Mouse (Mus musculus): ENCODE measurements at regions not wholly inside any gene's neighbourhood (a gene's known extent, or its start where the extent isn't known, plus 50 kb on each side); places are given as distances from the start of the nearest gene placed in this dataset.
A peak's percentile ranks its signal among the peaks of the same experiment; 100 is the strongest.

DNA sequence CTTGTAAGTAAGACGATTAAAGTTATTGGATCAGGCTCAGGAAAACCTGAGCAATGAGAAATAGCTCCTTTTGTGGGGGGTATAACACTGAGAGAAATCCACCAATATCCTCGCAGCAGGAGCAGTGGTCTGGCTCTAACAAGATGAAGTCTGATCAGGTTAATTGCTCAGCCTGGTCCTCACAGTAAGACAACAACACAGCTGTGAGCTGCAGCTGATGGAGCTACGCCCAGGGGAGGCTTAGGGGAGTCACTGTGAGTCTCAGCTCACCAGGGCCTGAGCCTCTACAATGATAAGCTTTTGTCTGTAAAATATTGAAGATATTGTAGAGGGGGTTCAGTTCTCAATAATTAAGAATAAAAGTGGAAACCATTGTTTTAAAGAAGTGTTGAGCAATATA lies 95.3 kb upstream of the Agap1 start:
- intact Hi-C loops (cut with DNase I), result no loop called here
- DNase-seq (ENCODE audit: low spot score in 2 of 2), result no peak

DNA sequence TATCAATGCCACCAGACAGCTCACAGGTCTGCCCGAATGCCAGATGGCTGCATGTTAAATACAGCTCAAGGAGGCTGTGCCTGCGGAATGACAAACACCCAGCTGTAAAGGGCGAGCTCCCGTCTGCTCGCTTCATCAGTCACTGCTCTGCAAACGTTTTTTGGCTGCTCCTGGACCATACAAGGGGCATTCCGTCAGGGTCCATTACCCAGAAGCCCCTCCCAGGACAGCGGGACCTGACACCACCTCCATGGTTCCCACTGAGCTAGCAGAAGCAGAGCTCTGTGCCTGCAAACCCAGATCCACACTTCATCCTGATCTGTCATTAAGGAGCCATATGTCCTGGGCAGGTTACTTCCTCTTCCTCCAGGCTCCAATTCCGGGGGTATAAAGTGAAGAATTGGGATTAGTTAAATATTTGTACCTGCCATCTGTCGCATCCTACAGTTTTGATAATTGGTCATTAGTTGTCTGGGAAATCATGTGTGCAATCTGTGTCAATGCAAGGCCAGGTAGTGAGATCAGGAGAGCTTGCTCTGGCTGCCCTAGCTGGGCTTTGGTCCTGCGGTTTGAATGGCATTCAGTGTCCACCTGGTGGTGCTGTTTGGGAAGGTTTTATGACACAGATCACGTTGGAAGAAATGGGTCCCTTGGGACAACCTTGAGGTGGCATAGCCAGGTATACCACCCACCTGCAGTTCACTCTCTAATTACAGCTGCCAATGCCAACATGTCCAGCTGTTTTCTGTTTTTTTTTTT lies 89.9 kb upstream of the Agap1 start:
- DNase-seq (ENCODE audit: low spot score in 2 of 2), result no peak
- intact Hi-C loops (cut with DNase I), result no loop called here

DNA sequence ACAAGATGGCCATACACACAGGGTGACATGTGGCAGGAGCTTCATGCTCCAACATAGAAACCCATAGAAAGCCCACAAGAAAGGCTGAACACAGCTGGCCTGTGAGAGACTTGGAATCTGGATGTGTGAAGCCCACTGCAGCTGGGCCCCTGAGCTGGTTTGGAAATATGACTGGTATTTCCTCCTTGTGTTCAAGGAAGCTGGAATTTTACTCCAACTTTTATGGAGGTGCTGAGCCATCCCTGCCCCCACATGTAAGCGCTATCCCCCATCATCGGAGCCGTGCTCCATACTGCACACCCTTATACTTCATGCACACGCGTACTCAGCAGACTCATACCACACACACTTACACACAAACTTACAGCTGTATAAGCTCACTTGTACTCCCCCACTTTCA lies 87.7 kb upstream of the Agap1 start:
- no peak for DNase-seq (ENCODE audit: low spot score in 2 of 2)
- intact Hi-C loops (cut with DNase I), result no loop called here

DNA sequence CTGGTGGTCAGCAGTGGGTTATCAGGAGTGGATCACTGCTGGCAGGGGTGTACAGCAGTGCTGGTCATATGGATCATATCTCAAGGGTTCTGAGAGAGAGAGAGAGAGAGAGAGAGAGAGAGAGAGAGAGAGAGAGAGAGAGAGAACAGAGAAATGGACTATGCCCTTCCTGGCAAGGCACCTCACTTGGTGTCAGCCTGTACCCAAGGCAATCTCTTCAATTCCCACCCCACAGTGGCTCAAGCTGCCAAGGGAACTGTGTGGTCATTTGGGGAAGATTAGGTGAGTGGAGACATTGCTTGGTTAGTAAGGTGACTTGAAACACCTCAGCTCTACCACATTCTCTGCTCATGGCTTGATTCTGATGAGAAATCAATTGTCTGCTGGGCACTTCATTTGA lies 80.8 kb upstream of the Agap1 start:
- intact Hi-C loops (cut with DNase I), result no loop called here

DNA sequence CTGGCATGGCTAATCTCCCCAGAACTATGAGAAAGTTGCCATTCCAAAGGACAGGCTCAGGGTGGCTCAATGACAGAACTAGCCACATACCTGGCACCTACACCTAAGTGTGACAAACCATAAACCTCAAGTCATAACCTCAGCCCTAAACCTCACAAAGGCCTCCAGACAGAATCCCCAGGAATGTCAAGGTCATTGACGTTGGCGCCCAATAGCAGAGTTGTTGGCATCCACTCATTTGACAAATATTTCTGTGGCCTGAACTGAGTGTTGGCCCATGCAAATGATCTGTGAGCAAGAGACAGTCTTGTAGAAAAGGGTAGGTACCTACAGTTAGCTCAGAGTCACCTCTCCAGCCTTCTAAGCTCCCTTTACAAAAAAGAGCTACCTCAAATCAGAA lies 80.3 kb upstream of the Agap1 start:
- DNase-seq (ENCODE audit: low spot score in 2 of 2), result no peak

More for the DNA sequence above, 80.8 kb upstream of the Agap1 start:
- DNase-seq (ENCODE audit: low spot score in 2 of 2), result no peak

DNA sequence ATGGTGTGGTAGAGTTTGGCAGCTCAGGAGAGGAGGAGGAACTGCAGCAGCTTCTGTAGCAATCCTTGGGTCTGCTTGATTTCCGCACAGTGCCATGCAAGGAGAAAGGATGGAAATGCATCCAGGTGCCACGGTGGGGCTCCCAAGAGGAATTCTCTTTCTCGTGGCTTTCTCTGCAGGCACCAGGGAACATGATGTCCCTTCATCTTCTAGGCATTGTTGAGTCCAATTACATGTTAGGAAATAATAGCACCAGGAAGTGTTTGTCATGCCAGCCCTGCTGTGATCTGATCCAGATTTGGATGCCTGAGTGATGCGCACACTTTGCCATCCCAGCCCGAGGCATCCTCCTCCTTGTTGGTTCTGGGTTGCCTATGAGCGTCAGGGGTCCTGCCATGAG lies 72.6 kb upstream of the Agap1 start:
- intact Hi-C loops (cut with DNase I), result no loop called here
- no peak for DNase-seq (ENCODE audit: low spot score in 2 of 2)

More for the DNA sequence above, 80.3 kb upstream of the Agap1 start:
- intact Hi-C loops (cut with DNase I), result no loop called here

DNA sequence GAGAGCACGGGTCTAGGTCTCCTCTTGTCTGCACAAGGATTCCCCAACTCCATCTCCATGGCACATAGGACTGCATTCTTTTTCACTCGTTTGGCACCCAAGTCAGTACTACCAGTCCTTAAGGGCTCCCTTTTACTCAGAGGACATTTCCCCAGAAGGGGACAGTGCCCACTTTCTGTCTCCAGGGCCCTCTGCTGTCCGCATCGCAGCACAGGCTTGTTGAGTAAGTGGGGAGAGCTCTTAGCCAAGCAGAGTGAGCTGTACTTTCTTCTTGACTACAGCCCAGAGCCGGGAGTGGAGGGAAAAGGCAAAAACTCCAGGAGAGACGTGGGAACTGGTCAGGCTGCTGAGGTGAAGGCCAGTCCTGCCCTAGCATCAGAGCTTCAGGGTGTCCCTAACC lies 69.5 kb upstream of the Agap1 start:
- intact Hi-C loops (cut with DNase I), result no loop called here
- no peak for DNase-seq (ENCODE audit: low spot score in 2 of 2)

DNA sequence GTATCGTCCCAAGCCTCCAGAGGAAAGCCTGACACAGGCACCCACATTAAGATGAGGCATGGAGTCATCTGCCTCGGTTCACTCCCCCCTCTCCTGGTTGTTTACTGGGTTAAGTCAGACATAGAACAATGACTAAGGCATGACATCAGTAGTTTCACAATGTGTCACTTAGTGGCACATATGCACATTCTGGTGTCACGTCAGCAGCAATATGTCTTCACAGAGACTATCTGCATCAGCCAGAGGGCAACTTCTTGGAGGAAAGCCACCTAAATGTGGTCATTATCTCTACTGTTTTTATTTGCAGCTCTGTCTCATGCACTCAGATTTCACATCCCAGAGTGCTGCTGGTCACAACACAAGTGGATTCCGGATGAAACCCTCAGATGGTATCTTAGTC lies 61.9 kb upstream of the Agap1 start:
- intact Hi-C loops (cut with DNase I), result no loop called here
- DNase-seq (ENCODE audit: low spot score in 2 of 2), result no peak

DNA sequence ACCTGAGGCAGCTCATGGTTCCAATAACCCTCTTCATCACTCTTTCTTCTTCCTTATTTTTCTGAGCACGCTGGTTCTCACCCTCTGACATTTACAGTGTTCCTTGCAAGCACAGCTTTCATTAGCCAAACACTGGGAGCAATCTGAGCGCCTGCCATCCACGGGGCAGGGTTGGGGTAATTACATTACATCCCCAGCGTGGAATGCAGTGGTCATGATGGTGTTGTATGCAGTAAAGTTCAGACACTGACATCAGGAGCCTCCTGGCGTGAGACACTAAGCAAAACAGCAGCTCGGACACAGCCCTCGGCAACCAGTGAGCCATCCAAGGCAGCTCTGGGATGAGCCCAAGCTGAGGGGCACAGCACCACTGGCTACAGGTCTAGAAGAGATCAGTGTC lies 60.1 kb upstream of the Agap1 start:
- intact Hi-C loops (cut with DNase I), result no loop called here
- no peak for DNase-seq (ENCODE audit: low spot score in 2 of 2)

DNA sequence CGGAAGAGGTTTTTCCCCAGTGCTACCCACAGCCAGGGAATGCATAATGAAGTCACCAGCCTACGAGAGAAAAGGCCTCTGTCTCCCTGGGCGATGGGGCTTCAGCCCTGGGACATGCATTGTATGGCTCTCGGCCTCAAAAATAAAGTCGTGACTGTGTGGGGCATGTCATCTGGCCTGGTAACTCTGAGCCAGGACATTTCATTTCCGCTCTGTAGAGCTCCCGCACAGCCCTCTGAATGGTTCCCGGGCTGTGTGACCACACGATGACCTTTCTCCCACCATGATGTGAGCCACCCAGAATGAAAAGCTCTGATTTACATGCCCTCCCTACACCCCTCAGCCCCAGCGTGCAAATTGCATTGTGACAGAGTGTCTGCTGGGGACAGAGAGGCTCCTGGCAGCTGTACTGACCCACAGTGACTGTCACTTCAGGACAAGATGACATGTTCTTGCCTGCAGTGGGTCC lies 53.8 kb upstream of the Agap1 start:
- intact Hi-C loops (cut with DNase I), result no loop called here
- peak in 1 of 2 experiments; percentile 6 for DNase-seq (ENCODE audit: low spot score in 2 of 2)

DNA sequence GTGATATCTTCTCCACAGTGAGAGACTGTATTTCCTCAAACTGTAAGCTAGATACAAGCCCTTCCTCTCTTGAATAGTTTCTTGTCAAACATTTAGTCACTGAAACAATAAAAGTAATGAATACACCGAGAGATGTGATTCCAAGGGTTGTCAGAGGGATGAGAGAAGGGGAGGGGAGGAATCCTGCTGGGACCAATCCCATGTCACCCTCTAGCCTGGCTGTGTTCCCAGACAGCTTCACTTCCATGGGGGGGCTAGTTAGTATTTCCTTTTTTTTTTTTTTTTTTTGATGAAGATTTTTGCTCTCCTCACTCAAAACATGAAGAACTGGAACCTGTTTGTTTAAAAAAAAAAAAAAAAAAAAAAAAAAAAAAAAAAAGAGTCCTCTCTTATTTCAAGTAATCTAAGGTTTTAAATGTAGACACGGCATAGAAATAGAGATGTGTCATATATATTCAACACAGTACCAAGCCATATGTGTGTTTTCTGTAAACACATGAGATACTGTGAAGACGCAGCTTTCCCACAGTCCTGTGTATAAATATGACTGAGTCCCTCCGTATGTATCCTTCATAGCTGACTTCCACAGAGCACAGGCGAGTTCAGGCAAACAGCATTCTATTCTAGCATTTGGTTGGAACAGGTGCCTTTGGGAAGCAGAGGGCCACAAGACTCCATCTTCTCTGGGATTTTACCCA lies 51.9 kb upstream of the Agap1 start:
- no peak for DNase-seq (ENCODE audit: low spot score in 2 of 2)
- intact Hi-C loops (cut with DNase I), result no loop called here

DNA sequence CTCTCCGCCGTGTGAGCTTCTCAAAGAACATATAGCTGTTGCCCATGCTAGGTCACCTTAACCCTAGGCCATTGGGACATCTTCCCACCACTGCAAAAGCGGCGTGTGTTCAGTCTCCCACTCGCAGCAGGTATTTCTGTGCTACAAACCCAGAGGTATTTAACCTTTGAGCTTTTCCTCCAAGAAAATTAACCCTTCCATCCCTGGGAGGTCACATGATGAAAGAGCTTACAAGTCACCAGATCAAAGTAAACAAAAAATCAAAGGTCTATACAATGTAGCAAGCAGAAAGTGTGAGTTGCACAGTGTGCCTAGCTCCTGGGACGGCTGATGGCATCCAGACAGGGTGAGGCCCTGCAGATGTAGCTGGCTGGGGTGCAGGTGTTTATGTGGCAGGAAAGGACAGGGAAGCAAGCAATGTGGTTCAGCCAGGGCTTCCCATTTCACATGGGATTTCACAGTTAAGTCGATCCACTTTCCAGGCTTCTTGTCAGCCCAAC lies 51.0 kb upstream of the Agap1 start:
- DNase-seq (ENCODE audit: low spot score in 2 of 2), result no peak
- intact Hi-C loops (cut with DNase I), result no loop called here

Data from left cerebral cortex, postnatal 36 days (tissue).